Mouse (Mus musculus): ENCODE results near the gene Rab6a. TPM values are rescaled to one million over a fixed set of nuclear protein-coding genes. Genes with fewer than 3 reads are reported as not detected.
"Not testable (repeated sequence)": the region's sequence is repeated elsewhere in the genome, so short reads cannot be mapped to it uniquely, and the experiment has no call there.

Gene Rab6a
- 78.0 and 84.9 TPM in 2 replicates for polyA plus RNA-seq (2015; fragmentation: Nextera tagmentation; extraction: Ambion mirVana)

DNA sequence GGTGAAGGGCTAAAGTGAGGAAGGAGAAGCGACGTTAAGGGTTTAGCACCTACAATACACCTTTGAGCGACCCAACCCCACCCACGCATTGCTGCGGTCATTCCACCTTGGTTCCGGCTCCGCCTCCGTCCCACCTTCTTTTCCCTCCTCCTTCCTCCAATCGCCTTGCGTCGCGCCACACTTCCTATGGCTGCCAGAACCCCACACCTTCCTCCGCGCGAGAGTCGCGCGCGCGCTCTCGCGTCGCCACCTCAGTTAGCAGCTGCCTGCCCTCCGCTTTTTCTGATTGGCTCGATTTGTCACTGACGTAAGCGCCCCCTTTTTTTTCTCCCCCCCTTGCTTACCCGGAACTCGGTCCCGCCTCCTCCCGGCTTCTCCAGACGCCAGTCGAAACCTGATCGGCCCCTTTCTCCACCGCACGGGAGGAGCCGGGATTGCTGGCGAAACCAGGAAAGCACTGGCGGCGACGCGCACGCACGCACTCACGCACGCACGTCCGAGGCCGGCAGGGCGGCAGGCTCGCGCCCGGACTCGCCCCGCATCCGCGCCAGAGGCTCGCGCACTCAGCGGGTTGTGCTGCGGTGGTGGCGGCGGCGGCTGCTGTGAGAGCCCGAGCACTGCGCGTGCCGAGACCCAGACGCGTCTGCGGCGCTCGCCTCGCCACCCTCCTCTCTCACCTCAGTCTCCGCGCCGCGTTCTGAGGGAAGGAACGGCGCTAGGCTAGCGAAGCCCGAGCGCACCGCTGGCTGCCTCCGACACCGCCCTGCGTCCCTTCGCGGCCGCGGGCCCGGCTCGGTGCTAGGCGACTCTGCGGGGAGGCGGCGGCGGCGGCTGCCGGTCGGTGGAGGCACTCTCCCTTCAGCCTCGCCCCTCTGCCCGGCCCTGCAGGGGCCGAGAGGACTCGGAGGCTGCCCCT is at the start of gene Rab6a:
TSS of gene Rab6a (plus strand) at position 197 of the 916 bp plus-strand sequence.
- no peaks in the 10 kb centered on the region for H3K9me3 ChIP-seq (replicated peaks; ENCODE audit: control insufficient read depth, low read length)
- peak within 1 kb of the TSS; percentile 84 for H3K4me2 ChIP-seq (ENCODE audit: low read depth, low read length)
- H3K4me1 ChIP-seq (ENCODE audit: control insufficient read depth, insufficient read depth, low read length): peaks cover 7% of the 10 kb centered on the region; the same call in 1 of the 2 replicates
- under 1% methylated on average over 105 of the region's 105 CpGs for WGBS
- H3K27ac ChIP-seq (ENCODE audit: low read length): peak within 1 kb of the TSS; percentile 97
- no peaks in the 10 kb centered on the region for H3K36me3 ChIP-seq (ENCODE audit: control insufficient read depth, insufficient read depth, low read length)
- ATAC-seq (ENCODE audit: insufficient read depth, low FRiP score): peak; percentile 97
- peak within 1 kb of the TSS; percentile 98 for H3K9ac ChIP-seq (ENCODE audit: low read length)
- peak within 1 kb of the TSS; percentile 90 for H3K4me3 ChIP-seq (replicated peaks; ENCODE audit: low read length)
- no peaks in the 10 kb centered on the region for H3K27me3 ChIP-seq (ENCODE audit: control insufficient read depth, insufficient read depth, low read length)

DNA sequence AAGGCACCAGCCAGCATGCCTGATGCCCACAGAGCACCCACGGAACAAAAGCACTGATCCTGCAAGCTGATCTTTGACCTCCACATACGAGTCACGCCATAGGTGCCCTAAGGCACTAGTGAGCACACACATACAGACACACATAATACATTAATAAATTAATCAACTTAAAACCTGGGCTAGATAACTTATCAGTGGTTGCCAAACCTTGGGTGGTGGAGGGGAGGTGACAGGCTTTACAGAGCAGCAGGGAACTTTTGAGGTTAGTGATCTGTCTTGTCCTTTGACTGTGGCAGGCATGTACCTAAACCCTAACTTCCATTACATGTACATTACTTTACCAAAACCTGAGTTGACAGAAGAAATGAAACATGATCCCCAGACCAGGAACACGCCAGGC is 47.9 kb upstream of the Rab6a start:
- Histone ChIP-seq H3K4me2 (ENCODE audit: low read depth, low read length) (no peak overlapping the region), H3K9ac (ENCODE audit: low read length) (no peak overlapping the region), H3K9me3 (replicated peaks; ENCODE audit: control insufficient read depth, low read length) (no peaks in the 10 kb centered on the region), H3K4me1 (ENCODE audit: control insufficient read depth, insufficient read depth, low read length) (peaks cover 3% of the 10 kb centered on the region; the same call in 1 of the 2 replicates), H3K4me3 (replicated peaks; ENCODE audit: low read length) (no peak overlapping the region), H3K27me3 (ENCODE audit: control insufficient read depth, insufficient read depth, low read length) (no peaks in the 10 kb centered on the region), H3K27ac (ENCODE audit: low read length) (no peak overlapping the region), H3K36me3 (ENCODE audit: control insufficient read depth, insufficient read depth, low read length) (peaks cover 7% of the 10 kb centered on the region)
- WGBS: 78% methylated on average over 4 of the region's 4 CpGs
- ATAC-seq (ENCODE audit: insufficient read depth, low FRiP score): no peak

GRCm38 (mm10) chr7:100561861-100562587 is 45.2 kb upstream of the Rab6a start:
- H3K9me3 ChIP-seq (replicated peaks; ENCODE audit: control insufficient read depth, low read length): no peaks in the 10 kb centered on the region
- no peak overlapping the region for H3K4me3 ChIP-seq (replicated peaks; ENCODE audit: low read length)
- H3K9ac ChIP-seq (ENCODE audit: low read length): no peak overlapping the region
- no peaks in the 10 kb centered on the region for H3K27me3 ChIP-seq (ENCODE audit: control insufficient read depth, insufficient read depth, low read length)
- ATAC-seq (ENCODE audit: insufficient read depth, low FRiP score): no peak
- no peak overlapping the region for H3K27ac ChIP-seq (ENCODE audit: low read length)
- H3K4me2 ChIP-seq (ENCODE audit: low read depth, low read length): no peak overlapping the region
- 81% methylated on average over 11 of the region's 11 CpGs for WGBS
- no peaks in the 10 kb centered on the region for H3K4me1 ChIP-seq (ENCODE audit: control insufficient read depth, insufficient read depth, low read length)
- H3K36me3 ChIP-seq (ENCODE audit: control insufficient read depth, insufficient read depth, low read length): peaks cover 7% of the 10 kb centered on the region

DNA sequence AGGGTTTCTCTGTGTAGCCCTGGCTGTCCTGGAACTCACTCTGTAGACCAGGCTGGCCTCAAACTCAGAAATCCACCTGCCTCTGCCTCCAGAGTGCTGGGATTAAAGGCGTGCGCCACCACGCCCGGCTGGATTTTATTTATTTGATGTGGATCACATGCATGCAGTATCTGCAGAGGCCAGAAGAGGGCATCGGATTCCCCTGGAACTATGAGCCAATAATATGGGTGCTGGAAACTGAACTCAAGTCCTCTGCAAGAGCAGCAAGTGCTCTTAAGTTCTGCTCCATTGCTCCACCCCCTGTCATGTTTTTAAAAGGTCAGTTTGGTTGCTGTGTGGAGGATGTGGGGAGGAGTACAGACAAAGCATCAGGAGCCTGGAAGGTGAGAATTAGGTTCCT is 40.0 kb upstream of the Rab6a start:
- not testable (repeated sequence) for ATAC-seq (ENCODE audit: insufficient read depth, low FRiP score); H3K4me1 ChIP-seq (ENCODE audit: control insufficient read depth, insufficient read depth, low read length); H3K4me3 ChIP-seq (replicated peaks; ENCODE audit: low read length); H3K36me3 ChIP-seq (ENCODE audit: control insufficient read depth, insufficient read depth, low read length); H3K27ac ChIP-seq (ENCODE audit: low read length); H3K4me2 ChIP-seq (ENCODE audit: low read depth, low read length); H3K27me3 ChIP-seq (ENCODE audit: control insufficient read depth, insufficient read depth, low read length); H3K9ac ChIP-seq (ENCODE audit: low read length); H3K9me3 ChIP-seq (replicated peaks; ENCODE audit: control insufficient read depth, low read length)
- 71% methylated on average over 5 of the region's 5 CpGs for WGBS

DNA sequence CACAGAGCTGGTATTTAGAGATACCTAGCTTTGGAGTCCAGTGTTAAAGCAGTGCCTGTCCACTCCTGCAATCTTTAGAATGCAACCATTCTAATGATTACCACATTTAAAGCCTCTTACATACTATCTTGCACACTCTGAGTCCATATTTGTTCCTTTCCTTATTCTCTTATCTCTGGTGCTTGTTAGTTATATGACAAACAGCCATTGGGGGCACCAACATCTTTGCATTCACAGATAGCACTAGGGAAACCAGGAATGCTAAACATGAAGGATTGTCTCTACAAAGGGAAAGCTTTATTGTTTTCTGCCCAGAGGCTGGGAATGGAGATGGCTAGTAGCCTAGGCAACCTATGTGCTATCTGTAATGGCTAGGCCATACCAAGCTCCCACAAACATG is 37.3 kb upstream of the Rab6a start:
- H3K36me3 ChIP-seq (ENCODE audit: control insufficient read depth, insufficient read depth, low read length): 0 out of 2 replicates have a peak, but pooled peaks cover 3% of the 10 kb centered on the region
- no peaks in the 10 kb centered on the region for H3K4me1 ChIP-seq (ENCODE audit: control insufficient read depth, insufficient read depth, low read length)
- H3K4me3 ChIP-seq (replicated peaks; ENCODE audit: low read length): no peak overlapping the region
- H3K4me2 ChIP-seq (ENCODE audit: low read depth, low read length): no peak overlapping the region
- no peaks in the 10 kb centered on the region for H3K27me3 ChIP-seq (ENCODE audit: control insufficient read depth, insufficient read depth, low read length)
- H3K9me3 ChIP-seq (replicated peaks; ENCODE audit: control insufficient read depth, low read length): no peaks in the 10 kb centered on the region
- no peak overlapping the region for H3K9ac ChIP-seq (ENCODE audit: low read length)
- H3K27ac ChIP-seq (ENCODE audit: low read length): no peak overlapping the region
- ATAC-seq (ENCODE audit: insufficient read depth, low FRiP score): no peak

DNA sequence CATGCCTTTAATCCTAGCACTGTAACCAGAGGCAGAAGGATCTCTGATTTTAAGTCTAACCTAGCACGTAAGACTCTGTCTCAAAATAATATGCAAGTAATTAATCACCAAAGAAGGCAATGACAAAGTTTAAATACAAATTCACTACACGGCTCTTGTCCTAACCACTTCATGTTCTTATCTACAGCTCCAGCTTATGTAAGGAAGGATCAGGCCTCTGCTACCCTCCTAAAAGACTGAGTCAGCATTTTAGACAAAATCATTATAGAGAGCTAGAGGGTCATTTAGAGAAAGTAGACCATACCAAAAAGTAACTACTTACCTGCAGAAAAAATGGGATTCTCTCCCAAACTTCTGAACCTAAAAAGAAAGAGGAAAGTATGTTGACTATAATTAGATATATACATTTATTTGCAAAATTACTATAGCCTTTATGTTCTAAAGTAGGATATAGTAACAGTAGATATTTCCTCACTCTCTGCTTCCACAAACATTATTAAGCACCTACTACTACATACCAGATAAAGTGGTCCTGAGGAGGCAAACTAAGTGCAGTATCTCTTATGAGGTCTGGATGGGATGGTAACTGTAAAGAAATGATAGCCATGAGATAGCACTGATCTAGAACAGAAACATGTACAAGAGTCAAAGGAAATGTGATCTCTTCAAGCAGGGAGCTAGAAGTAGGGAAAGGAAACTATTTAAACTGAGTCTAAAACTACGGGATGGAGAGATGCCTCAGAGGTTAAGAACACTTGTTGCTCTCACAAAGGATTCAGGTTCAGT is 36.1 kb upstream of the Rab6a start:
- Histone ChIP-seq H3K4me2 (ENCODE audit: low read depth, low read length) (no peak overlapping the region), H3K27me3 (ENCODE audit: control insufficient read depth, insufficient read depth, low read length) (no peaks in the 10 kb centered on the region), H3K9me3 (replicated peaks; ENCODE audit: control insufficient read depth, low read length) (no peaks in the 10 kb centered on the region), H3K4me1 (ENCODE audit: control insufficient read depth, insufficient read depth, low read length) (no peaks in the 10 kb centered on the region), H3K27ac (ENCODE audit: low read length) (no peak overlapping the region), H3K36me3 (ENCODE audit: control insufficient read depth, insufficient read depth, low read length) (0 out of 2 replicates have a peak, but pooled peaks cover 3% of the 10 kb centered on the region), H3K9ac (ENCODE audit: low read length) (no peak overlapping the region), H3K4me3 (replicated peaks; ENCODE audit: low read length) (no peak overlapping the region)
- 75% methylated on average over 3 of the region's 3 CpGs for WGBS
- no peak for ATAC-seq (ENCODE audit: insufficient read depth, low FRiP score)

- Histone ChIP-seq H3K36me3 (ENCODE audit: control insufficient read depth, insufficient read depth, low read length) (0 out of 2 replicates have a peak, but pooled peaks cover 3% of the 10 kb centered on the region), H3K27ac (ENCODE audit: low read length) (no peak overlapping the region), H3K4me2 (ENCODE audit: low read depth, low read length) (no peak overlapping the region), H3K27me3 (ENCODE audit: control insufficient read depth, insufficient read depth, low read length) (no peaks in the 10 kb centered on the region), H3K4me1 (ENCODE audit: control insufficient read depth, insufficient read depth, low read length) (no peaks in the 10 kb centered on the region), H3K9me3 (replicated peaks; ENCODE audit: control insufficient read depth, low read length) (no peaks in the 10 kb centered on the region), H3K9ac (ENCODE audit: low read length) (no peak overlapping the region), H3K4me3 (replicated peaks; ENCODE audit: low read length) (no peak overlapping the region)
- no peak for ATAC-seq (ENCODE audit: insufficient read depth, low FRiP score)
- 70% methylated on average over 4 of the region's 4 CpGs for WGBS
Measured at GRCm38 (mm10) chr7:100572061-100572460, 35.1 kb upstream of the Rab6a start.

GRCm38 (mm10) chr7:100572704-100573103 is 34.5 kb upstream of the Rab6a start:
- Histone ChIP-seq H3K27ac (ENCODE audit: low read length) (no peak overlapping the region), H3K4me2 (ENCODE audit: low read depth, low read length) (no peak overlapping the region), H3K27me3 (ENCODE audit: control insufficient read depth, insufficient read depth, low read length) (no peaks in the 10 kb centered on the region), H3K36me3 (ENCODE audit: control insufficient read depth, insufficient read depth, low read length) (no peaks in the 10 kb centered on the region), H3K9me3 (replicated peaks; ENCODE audit: control insufficient read depth, low read length) (no peaks in the 10 kb centered on the region), H3K9ac (ENCODE audit: low read length) (no peak overlapping the region), H3K4me1 (ENCODE audit: control insufficient read depth, insufficient read depth, low read length) (no peaks in the 10 kb centered on the region), H3K4me3 (replicated peaks; ENCODE audit: low read length) (no peak overlapping the region)
- WGBS: 81% methylated on average over 4 of the region's 4 CpGs
- ATAC-seq (ENCODE audit: insufficient read depth, low FRiP score): no peak

Data from stomach, embryonic 16.5 days (tissue).